Mouse (Mus musculus) myocyte (in vitro differentiated cells): ENCODE data around the gene Foxs1. TPM values are rescaled to one million over a fixed set of nuclear protein-coding genes. Genes with fewer than 3 reads are reported as not detected.

Source experiments
- H3K27me3 ChIP-seq: one replicate; pipeline ENCODE4 v1.6.1; 2011; ENCODE audit not compliant: control insufficient read depth, insufficient read depth, insufficient read length
- H3K36me3 ChIP-seq: one replicate; pipeline ENCODE4 v1.6.1; 2011; ENCODE audit not compliant: control insufficient read depth, insufficient read depth
- H3K4me2 ChIP-seq: one replicate; pipeline ENCODE4 v1.6.1; 2011; ENCODE audit warnings: low read depth, control low read depth
- H3K4me3 ChIP-seq: one replicate; pipeline ENCODE4 v1.5.1; 2011; ENCODE audit warnings: mild to moderate bottlenecking, control low read depth, moderate library complexity
- H3K79me2 ChIP-seq: one replicate; pipeline ENCODE4 v1.6.1; 2011; ENCODE audit not compliant: control insufficient read depth, insufficient read depth
- H3ac ChIP-seq: one replicate; pipeline ENCODE4 v1.6.1; 2011; ENCODE audit not compliant: control insufficient read depth, insufficient read length
- CEBPB ChIP-seq: IDR thresholded peaks from 2 replicates; pipeline ENCODE4 v1.6.1; 2011; ENCODE audit warnings: mild to moderate bottlenecking, moderate library complexity; ENCODE audit not compliant: poor library complexity, insufficient read depth, severe bottlenecking
- E2F4 ChIP-seq: IDR thresholded peaks from one replicate; pipeline ENCODE4 v1.6.1; 2011; ENCODE audit warnings: mild to moderate bottlenecking, control low read depth, moderate library complexity; ENCODE audit not compliant: insufficient read depth
- MAX ChIP-seq: IDR thresholded peaks from one replicate; pipeline ENCODE4 v1.6.1; 2011; ENCODE audit warnings: low read depth, mild to moderate bottlenecking, control low read depth
- MYOD1 ChIP-seq, 3 experiments: IDR thresholded peaks; one replicate each; pipeline ENCODE4 v1.6.1; 2011; ENCODE audit warnings: control low read depth in 2 of 3, low read depth in 2 of 3, mild to moderate bottlenecking in 2 of 3, moderate library complexity in 1 of 3; ENCODE audit not compliant: insufficient read length in 2 of 3, control insufficient read depth in 1 of 3
- MYOG ChIP-seq, 3 experiments: IDR thresholded peaks; one replicate each; pipeline ENCODE4 v1.6.1; 2011; ENCODE audit warnings: control low read depth in 2 of 3, low read depth in 2 of 3, mild to moderate bottlenecking in 2 of 3; ENCODE audit not compliant: insufficient read length in 2 of 3, control insufficient read depth in 1 of 3, insufficient read depth in 1 of 3
- POLR2A ChIP-seq: IDR thresholded peaks from one replicate; pipeline ENCODE4 v1.6.1; 2011; ENCODE audit warnings: low read depth, mild to moderate bottlenecking, control low read depth, moderate library complexity; ENCODE audit not compliant: insufficient read length
- POLR2AphosphoS2 ChIP-seq: IDR thresholded peaks from one replicate; pipeline ENCODE4 v1.6.1; 2011; ENCODE audit warnings: low read depth, control low read depth; ENCODE audit not compliant: insufficient read length
- REST ChIP-seq: IDR thresholded peaks from one replicate; pipeline ENCODE4 v1.6.1; 2011; ENCODE audit warnings: mild to moderate bottlenecking, control low read depth, moderate library complexity; ENCODE audit not compliant: insufficient read depth, insufficient read length
- SRF ChIP-seq: IDR thresholded peaks from one replicate; pipeline ENCODE4 v1.6.1; 2011; ENCODE audit warnings: low read depth; ENCODE audit not compliant: control insufficient read depth, insufficient read length
- TCF12 ChIP-seq: IDR thresholded peaks from one replicate; pipeline ENCODE4 v1.6.1; 2011; ENCODE audit warnings: mild to moderate bottlenecking, control low read depth; ENCODE audit not compliant: poor library complexity, insufficient read depth, severe bottlenecking
- TCF3 ChIP-seq: IDR thresholded peaks from one replicate; pipeline ENCODE4 v1.6.1; 2011; ENCODE audit warnings: low read depth, control low read depth; ENCODE audit not compliant: insufficient read length
- USF1 ChIP-seq: IDR thresholded peaks from one replicate; pipeline ENCODE4 v1.6.1; 2011; ENCODE audit warnings: low read depth, mild to moderate bottlenecking, control low read depth, moderate library complexity
- polyA plus RNA-seq: library from polyadenylated mRNA; unstranded; fragments of >200 nt; fragmentation: generic; extraction: Trizol; gene quantifications from one replicate; pipeline ENCODE4 v1.2.1, GENCODE M21; 2012; ENCODE audit warnings: missing spikeins

Foxs1 gene
- polyA plus RNA-seq, 1 experiment = 31.3 TPM

GRCm38 (mm10) chr2:152917671-152918070, 15.3 kb downstream of the Foxs1 start:
- TF ChIP-seq E2F4 = no peak
- TF ChIP-seq SRF = no peak
- TF ChIP-seq POLR2AphosphoS2 = no peak
- no peak for TF ChIP-seq TCF12
- no peak for TF ChIP-seq REST
- TF ChIP-seq CEBPB = no peak
- no peak for TF ChIP-seq MYOD1 (IDR thresholded peaks at IDR 0.05; ENCODE audit: control insufficient read depth in 1 of 3, insufficient read length in 2 of 3, low read depth in 2 of 3)
- no peak for TF ChIP-seq MYOG (IDR thresholded peaks at IDR 0.05; ENCODE audit: control insufficient read depth in 1 of 3, insufficient read depth in 1 of 3, insufficient read length in 2 of 3, low read depth in 2 of 3)
- no peak for TF ChIP-seq POLR2A
- no peak for TF ChIP-seq TCF3
- no peak for TF ChIP-seq MAX
- no peak for TF ChIP-seq USF1
- H3ac ChIP-seq = no peak overlapping the region
- no peaks in the 10 kb centered on the region for H3K79me2 ChIP-seq
- H3K27me3 ChIP-seq = no peaks in the 10 kb centered on the region
- no peak overlapping the region for H3K4me2 ChIP-seq
- H3K4me3 ChIP-seq = no peak overlapping the region
- H3K36me3 ChIP-seq = no peaks in the 10 kb centered on the region

GRCm38 (mm10) chr2:152916111-152916510, 16.9 kb downstream of the Foxs1 start:
- H3K27me3 ChIP-seq = no peaks in the 10 kb centered on the region
- no peaks in the 10 kb centered on the region for H3K36me3 ChIP-seq
- TF ChIP-seq TCF3 (no peak), SRF (no peak), E2F4 (no peak), CEBPB (no peak), USF1 (no peak), POLR2AphosphoS2 (no peak), MYOG (IDR thresholded peaks at IDR 0.05; ENCODE audit: control insufficient read depth in 1 of 3, insufficient read depth in 1 of 3, insufficient read length in 2 of 3, low read depth in 2 of 3) (no peak), MAX (no peak), MYOD1 (IDR thresholded peaks at IDR 0.05; ENCODE audit: control insufficient read depth in 1 of 3, insufficient read length in 2 of 3, low read depth in 2 of 3) (no peak), POLR2A (no peak), REST (no peak), TCF12 (no peak)
- H3K4me3 ChIP-seq = no peak overlapping the region
- H3K79me2 ChIP-seq = no peaks in the 10 kb centered on the region
- H3ac ChIP-seq = no peak overlapping the region
- no peak overlapping the region for H3K4me2 ChIP-seq

- Histone ChIP-seq H3ac (no peak overlapping the region), H3K36me3 (no peaks in the 10 kb centered on the region), H3K79me2 (no peaks in the 10 kb centered on the region), H3K27me3 (no peaks in the 10 kb centered on the region), H3K4me3 (no peak overlapping the region), H3K4me2 (no peak overlapping the region)
- no peak for TF ChIP-seq MAX
Measured at GRCm38 (mm10) chr2:152915453-152915852, 17.6 kb downstream of the Foxs1 start.

- no peak overlapping the region for H3ac ChIP-seq
- no peaks in the 10 kb centered on the region for H3K79me2 ChIP-seq
- no peak for TF ChIP-seq TCF3
- peak in 1 of 3 experiments; percentile 9 for TF ChIP-seq MYOG (IDR thresholded peaks at IDR 0.05; ENCODE audit: control insufficient read depth in 1 of 3, insufficient read depth in 1 of 3, insufficient read length in 2 of 3, low read depth in 2 of 3)
- H3K27me3 ChIP-seq = no peaks in the 10 kb centered on the region
- peak overlapping the region; percentile 88 for H3K4me2 ChIP-seq
- H3K4me3 ChIP-seq = no peak overlapping the region
- no peaks in the 10 kb centered on the region for H3K36me3 ChIP-seq
Measured at GRCm38 (mm10) chr2:152914310-152915120, 18.5 kb downstream of the Foxs1 start.

- Histone ChIP-seq H3K79me2 (no peaks in the 10 kb centered on the region), H3K27me3 (no peaks in the 10 kb centered on the region), H3K4me3 (no peak overlapping the region), H3ac (no peak overlapping the region), H3K36me3 (no peaks in the 10 kb centered on the region), H3K4me2 (peak overlapping the region; percentile 88)
- no peak for TF ChIP-seq USF1
- no peak for TF ChIP-seq E2F4
- TF ChIP-seq CEBPB = no peak
- TF ChIP-seq MYOG (IDR thresholded peaks at IDR 0.05; ENCODE audit: control insufficient read depth in 1 of 3, insufficient read depth in 1 of 3, insufficient read length in 2 of 3, low read depth in 2 of 3) = no peak
- no peak for TF ChIP-seq TCF3
- no peak for TF ChIP-seq POLR2A
- TF ChIP-seq MAX = no peak
- TF ChIP-seq POLR2AphosphoS2 = no peak
Measured at GRCm38 (mm10) chr2:152913471-152913870, 19.5 kb downstream of the Foxs1 start.
